Mouse (Mus musculus): ENCODE measurements around the gene Nek1. TPM values are rescaled to one million over a fixed set of nuclear protein-coding genes. Genes with fewer than 3 reads are reported as not detected.

Nek1 gene
- polyA plus RNA-seq, 1 experiment from 2014 or later: 12.6 TPM

GRCm38 (mm10) chr8:60973448-60973847, 19.5 kb upstream of the Nek1 start:
- H3K36me3 ChIP-seq (ENCODE audit: control insufficient read depth, insufficient read depth, low read length): no peaks in the 10 kb centered on the region
- no peak overlapping the region for H3K4me3 ChIP-seq (ENCODE audit: control insufficient read depth in 1 of 2, insufficient read depth in 1 of 2, low read depth in 1 of 2, low read length in 2 of 2)
- no peaks in the 10 kb centered on the region for H3K27me3 ChIP-seq (ENCODE audit: control insufficient read depth, insufficient read depth, low read length)
- H3K4me2 ChIP-seq (ENCODE audit: low read length): no peak overlapping the region
- no peak overlapping the region for H3K27ac ChIP-seq (replicated peaks in 1 of 2; ENCODE audit: control insufficient read depth in 1 of 2, insufficient read depth in 1 of 2, low read depth in 2 of 2, low read length in 2 of 2)
- no peak overlapping the region for H3K9ac ChIP-seq (ENCODE audit: low read length)
- H3K9me3 ChIP-seq (ENCODE audit: control insufficient read depth, low read length): no peaks in the 10 kb centered on the region
- WGBS: 53% methylated on average over 2 of the region's 2 CpGs
- peaks cover 2 to 22% of the 10 kb centered on the region in 2 experiments for H3K4me1 ChIP-seq (ENCODE audit: control insufficient read depth in 2 of 2, insufficient read depth in 2 of 2, low read length in 2 of 2)
- no peak for ATAC-seq (ENCODE audit: insufficient number of reproducible peaks, insufficient read depth, low FRiP score, low read depth)

GRCm38 (mm10) chr8:60974837-60975236, 18.2 kb upstream of the Nek1 start:
- no peak overlapping the region for H3K4me2 ChIP-seq (ENCODE audit: low read length)
- no peak overlapping the region for H3K27ac ChIP-seq (replicated peaks in 1 of 2; ENCODE audit: control insufficient read depth in 1 of 2, insufficient read depth in 1 of 2, low read depth in 2 of 2, low read length in 2 of 2)
- no peak overlapping the region for H3K9ac ChIP-seq (ENCODE audit: low read length)
- H3K9me3 ChIP-seq (ENCODE audit: control insufficient read depth, low read length): no peaks in the 10 kb centered on the region
- H3K27me3 ChIP-seq (ENCODE audit: control insufficient read depth, insufficient read depth, low read length): no peaks in the 10 kb centered on the region
- no peak overlapping the region for H3K4me3 ChIP-seq (ENCODE audit: control insufficient read depth in 1 of 2, insufficient read depth in 1 of 2, low read depth in 1 of 2, low read length in 2 of 2)
- peaks cover 2 to 16% of the 10 kb centered on the region in 2 experiments; a peak in 3 of 4 replicates for H3K4me1 ChIP-seq (ENCODE audit: control insufficient read depth in 2 of 2, insufficient read depth in 2 of 2, low read length in 2 of 2)
- ATAC-seq (ENCODE audit: insufficient number of reproducible peaks, insufficient read depth, low FRiP score, low read depth): no peak
- WGBS: 57% methylated on average over 2 of the region's 2 CpGs
- H3K36me3 ChIP-seq (ENCODE audit: control insufficient read depth, insufficient read depth, low read length): no peaks in the 10 kb centered on the region

GRCm38 (mm10) chr8:60976818-60977217, 16.2 kb upstream of the Nek1 start:
- H3K4me1 ChIP-seq (ENCODE audit: control insufficient read depth in 2 of 2, insufficient read depth in 2 of 2, low read length in 2 of 2): peaks cover 0 to 14% of the 10 kb centered on the region in 2 experiments; a peak in 3 of 4 replicates
- no peak overlapping the region for H3K4me3 ChIP-seq (ENCODE audit: control insufficient read depth in 1 of 2, insufficient read depth in 1 of 2, low read depth in 1 of 2, low read length in 2 of 2)
- no peak overlapping the region for H3K9ac ChIP-seq (ENCODE audit: low read length)
- H3K27me3 ChIP-seq (ENCODE audit: control insufficient read depth, insufficient read depth, low read length): no peaks in the 10 kb centered on the region
- H3K4me2 ChIP-seq (ENCODE audit: low read length): no peak overlapping the region
- no peaks in the 10 kb centered on the region for H3K9me3 ChIP-seq (ENCODE audit: control insufficient read depth, low read length)
- H3K36me3 ChIP-seq (ENCODE audit: control insufficient read depth, insufficient read depth, low read length): no peaks in the 10 kb centered on the region
- WGBS: 85% methylated on average over 9 of the region's 9 CpGs
- ATAC-seq (ENCODE audit: insufficient number of reproducible peaks, insufficient read depth, low FRiP score, low read depth): no peak
- H3K27ac ChIP-seq (replicated peaks in 1 of 2; ENCODE audit: control insufficient read depth in 1 of 2, insufficient read depth in 1 of 2, low read depth in 2 of 2, low read length in 2 of 2): no peak overlapping the region

GRCm38 (mm10) chr8:60978496-60978895, 14.5 kb upstream of the Nek1 start:
- Histone ChIP-seq H3K4me1 (ENCODE audit: control insufficient read depth in 2 of 2, insufficient read depth in 2 of 2, low read length in 2 of 2) (peaks cover 0 to 10% of the 10 kb centered on the region in 2 experiments; a peak in 2 of 4 replicates), H3K9me3 (ENCODE audit: control insufficient read depth, low read length) (no peaks in the 10 kb centered on the region), H3K4me2 (ENCODE audit: low read length) (no peak overlapping the region), H3K9ac (ENCODE audit: low read length) (no peak overlapping the region), H3K27ac (replicated peaks in 1 of 2; ENCODE audit: control insufficient read depth in 1 of 2, insufficient read depth in 1 of 2, low read depth in 2 of 2, low read length in 2 of 2) (no peak overlapping the region), H3K27me3 (ENCODE audit: control insufficient read depth, insufficient read depth, low read length) (no peaks in the 10 kb centered on the region), H3K4me3 (ENCODE audit: control insufficient read depth in 1 of 2, insufficient read depth in 1 of 2, low read depth in 1 of 2, low read length in 2 of 2) (no peak overlapping the region), H3K36me3 (ENCODE audit: control insufficient read depth, insufficient read depth, low read length) (no peaks in the 10 kb centered on the region)
- WGBS: 74% methylated on average over 5 of the region's 5 CpGs
- ATAC-seq (ENCODE audit: insufficient number of reproducible peaks, insufficient read depth, low FRiP score, low read depth): no peak

GRCm38 (mm10) chr8:60981388-60981787, 11.6 kb upstream of the Nek1 start:
- ATAC-seq (ENCODE audit: insufficient number of reproducible peaks, insufficient read depth, low FRiP score, low read depth): no peak
- peak overlapping the region in 1 of 2 experiments; percentile 92; a peak in 2 of 4 replicates for H3K4me3 ChIP-seq (ENCODE audit: control insufficient read depth in 1 of 2, insufficient read depth in 1 of 2, low read depth in 1 of 2, low read length in 2 of 2)
- no peaks in the 10 kb centered on the region for H3K36me3 ChIP-seq (ENCODE audit: control insufficient read depth, insufficient read depth, low read length)
- no peaks in the 10 kb centered on the region for H3K9me3 ChIP-seq (ENCODE audit: control insufficient read depth, low read length)
- peak overlapping the region; percentile 69 for H3K4me2 ChIP-seq (ENCODE audit: low read length)
- peaks cover 2 to 10% of the 10 kb centered on the region in 2 experiments; a peak in 3 of 4 replicates for H3K4me1 ChIP-seq (ENCODE audit: control insufficient read depth in 2 of 2, insufficient read depth in 2 of 2, low read length in 2 of 2)
- WGBS: 7% methylated on average over 1 of the region's 1 CpGs
- H3K27ac ChIP-seq (replicated peaks in 1 of 2; ENCODE audit: control insufficient read depth in 1 of 2, insufficient read depth in 1 of 2, low read depth in 2 of 2, low read length in 2 of 2): no peak overlapping the region
- H3K27me3 ChIP-seq (ENCODE audit: control insufficient read depth, insufficient read depth, low read length): no peaks in the 10 kb centered on the region
- H3K9ac ChIP-seq (ENCODE audit: low read length): peak overlapping the region; percentile 86

GRCm38 (mm10) chr8:60982701-60983687, 10.0 kb upstream of the Nek1 start, which contains the start of gene Clcn3:
TSS of gene Clcn3 (minus strand) at chr8:60983300.
- H3K27ac ChIP-seq (replicated peaks in 1 of 2; ENCODE audit: control insufficient read depth in 1 of 2, insufficient read depth in 1 of 2, low read depth in 2 of 2, low read length in 2 of 2): peak within 1 kb of the TSS; percentile 93 to 97
- H3K4me2 ChIP-seq (ENCODE audit: low read length): peak within 1 kb of the TSS; percentile 69
- H3K9ac ChIP-seq (ENCODE audit: low read length): peak within 1 kb of the TSS; percentile 86
- H3K4me1 ChIP-seq (ENCODE audit: control insufficient read depth in 2 of 2, insufficient read depth in 2 of 2, low read length in 2 of 2): peaks cover 2 to 10% of the 10 kb centered on the region in 2 experiments; a peak in 3 of 4 replicates
- no peaks in the 10 kb centered on the region for H3K27me3 ChIP-seq (ENCODE audit: control insufficient read depth, insufficient read depth, low read length)
- H3K36me3 ChIP-seq (ENCODE audit: control insufficient read depth, insufficient read depth, low read length): no peaks in the 10 kb centered on the region
- WGBS: under 1% methylated on average over 101 of the region's 101 CpGs
- H3K4me3 ChIP-seq (ENCODE audit: control insufficient read depth in 1 of 2, insufficient read depth in 1 of 2, low read depth in 1 of 2, low read length in 2 of 2): peak within 1 kb of the TSS; percentile 92
- peak; percentile 100 for ATAC-seq (ENCODE audit: insufficient number of reproducible peaks, insufficient read depth, low FRiP score, low read depth)
- H3K9me3 ChIP-seq (ENCODE audit: control insufficient read depth, low read length): no peaks in the 10 kb centered on the region

GRCm38 (mm10) chr8:60983688-60984079, 9.3 kb upstream of the Nek1 start:
- H3K9ac ChIP-seq (ENCODE audit: low read length): peak overlapping the region; percentile 66
- no peaks in the 10 kb centered on the region for H3K27me3 ChIP-seq (ENCODE audit: control insufficient read depth, insufficient read depth, low read length)
- peak overlapping the region; percentile 93 to 97 for H3K27ac ChIP-seq (replicated peaks in 1 of 2; ENCODE audit: control insufficient read depth in 1 of 2, insufficient read depth in 1 of 2, low read depth in 2 of 2, low read length in 2 of 2)
- WGBS: 8% methylated on average over 9 of the region's 9 CpGs
- peak overlapping the region; percentile 69 for H3K4me2 ChIP-seq (ENCODE audit: low read length)
- peaks cover 2 to 10% of the 10 kb centered on the region in 2 experiments; a peak in 3 of 4 replicates for H3K4me1 ChIP-seq (ENCODE audit: control insufficient read depth in 2 of 2, insufficient read depth in 2 of 2, low read length in 2 of 2)
- H3K9me3 ChIP-seq (ENCODE audit: control insufficient read depth, low read length): no peaks in the 10 kb centered on the region
- no peaks in the 10 kb centered on the region for H3K36me3 ChIP-seq (ENCODE audit: control insufficient read depth, insufficient read depth, low read length)
- peak; percentile 58 for ATAC-seq (ENCODE audit: insufficient number of reproducible peaks, insufficient read depth, low FRiP score, low read depth)
- H3K4me3 ChIP-seq (ENCODE audit: control insufficient read depth in 1 of 2, insufficient read depth in 1 of 2, low read depth in 1 of 2, low read length in 2 of 2): peak overlapping the region; percentile 92
